Mouse (Mus musculus) midbrain, embryonic 14.5 days (tissue): ENCODE results near the gene Tuba3a. TPM values are rescaled to one million over a fixed set of nuclear protein-coding genes. Genes with fewer than 3 reads are reported as not detected.
"Not testable (repeated sequence)": the region's sequence is repeated elsewhere in the genome, so short reads cannot be mapped to it uniquely, and the experiment has no call there.

Experiments
- ATAC-seq: fragments of 200-750 bp; cut with Nextera tagmentation; 2 replicates; pipeline ENCODE4 v1.8.0; 2017; ENCODE audit warnings: moderate number of reproducible peaks, moderate library complexity; ENCODE audit not compliant: low FRiP score, low TSS enrichment
- DNase-seq: peaks from one replicate; pipeline ENCODE4 v3.0.0-alpha.2; 2015
- H3K27ac ChIP-seq: fragments of 300-500 bp; sonication (generic); replicated peaks from 2 replicates; pipeline ENCODE4 v1.5.1; 2014; ENCODE audit warnings: mild to moderate bottlenecking, low read depth, low read length, moderate library complexity
- H3K27me3 ChIP-seq: fragments of 300-500 bp; sonication (generic); 2 replicates; pipeline ENCODE4 v1.6.1; 2014; ENCODE audit warnings: low read length, control low read depth, mixed read lengths; ENCODE audit not compliant: control insufficient read depth, insufficient read depth
- H3K36me3 ChIP-seq: fragments of 300-500 bp; sonication (generic); 2 replicates; pipeline ENCODE4 v1.6.1; 2014; ENCODE audit warnings: low read length, control low read depth; ENCODE audit not compliant: control insufficient read depth, insufficient read depth
- H3K4me1 ChIP-seq: fragments of 300-500 bp; sonication (generic); 2 replicates; pipeline ENCODE4 v1.6.1; 2014; ENCODE audit warnings: mild to moderate bottlenecking, antibody characterized with exemption, low read length, control low read depth; ENCODE audit not compliant: control insufficient read depth, insufficient read depth
- H3K4me2 ChIP-seq: fragments of 300-500 bp; sonication (generic); 2 replicates; pipeline ENCODE4 v1.6.1; 2014; ENCODE audit warnings: mild to moderate bottlenecking, low read length, moderate library complexity
- H3K4me3 ChIP-seq: fragments of 300-500 bp; sonication (generic); replicated peaks from 2 replicates; pipeline ENCODE4 v1.5.1; 2014; ENCODE audit warnings: low read depth, low read length
- H3K9ac ChIP-seq: fragments of 300-500 bp; sonication (generic); replicated peaks from 2 replicates; pipeline ENCODE4 v1.6.1; 2014; ENCODE audit warnings: mild to moderate bottlenecking, low read length, moderate library complexity
- H3K9me3 ChIP-seq: fragments of 300-500 bp; sonication (generic); 2 replicates; pipeline ENCODE4 v1.6.1; 2016; ENCODE audit warnings: low read length, control low read depth, mixed read lengths; ENCODE audit not compliant: control insufficient read depth
- WGBS: fragments of 180-500 bp; shearing (Covaris S2); extraction: QIAGEN DNeasy Blood & Tissue Kit; methylation state at CpG from one replicate; pipeline ENCODE4 v1.1.7; 2014; 5-methylcytosine and 5-hydroxymethylcytosine counted together
- polyA plus RNA-seq: library from polyadenylated mRNA; unstranded; fragments of >200 nt; fragmentation: Nextera tagmentation; extraction: Ambion mirVana; gene quantifications from 2 replicates; pipeline ENCODE4 v1.2.1, GENCODE M21; 2014

Tuba3a gene
- polyA plus RNA-seq, 1 experiment from 2014 or later = not detected

DNA sequence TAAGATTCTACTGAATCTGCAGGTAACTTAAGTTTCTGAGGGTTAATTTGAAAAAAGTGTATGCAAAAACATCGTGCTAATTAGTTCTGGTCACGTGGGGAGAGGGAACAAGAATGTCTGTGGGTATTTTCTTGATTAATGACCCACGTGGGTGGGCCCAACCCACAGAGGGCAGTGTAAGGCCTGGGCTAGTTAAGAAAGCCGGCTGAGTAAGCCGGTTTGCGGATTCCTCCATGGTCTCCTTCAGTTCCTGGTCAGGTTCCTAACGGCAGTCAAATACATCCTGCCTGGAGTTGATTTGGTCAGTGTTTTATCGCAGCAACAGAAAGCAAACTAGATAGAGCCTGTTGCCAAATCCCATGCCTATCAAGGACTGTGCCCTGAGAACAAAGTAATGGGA is 1.6 kb downstream of the Tuba3a start:
- H3K4me1 ChIP-seq = no peaks in the 10 kb centered on the region
- H3K4me3 ChIP-seq = no peak overlapping the region
- H3K36me3 ChIP-seq = no peaks in the 10 kb centered on the region
- no peak overlapping the region for H3K9ac ChIP-seq
- no peak overlapping the region for H3K4me2 ChIP-seq
- no peaks in the 10 kb centered on the region for H3K9me3 ChIP-seq
- ATAC-seq = no peak
- H3K27ac ChIP-seq = no peak overlapping the region
- 72% methylated on average over 8 of the region's 8 CpGs for WGBS
- no peaks in the 10 kb centered on the region for H3K27me3 ChIP-seq
- no peak for DNase-seq

- not testable (repeated sequence) for H3K27me3 ChIP-seq, ATAC-seq, H3K4me2 ChIP-seq, H3K4me3 ChIP-seq, DNase-seq, H3K4me1 ChIP-seq, H3K9ac ChIP-seq, H3K36me3 ChIP-seq, H3K9me3 ChIP-seq, H3K27ac ChIP-seq
- 92% methylated on average over 13 of the region's 13 CpGs for WGBS
Measured at GRCm38 (mm10) chr6:125282721-125283120, 3.1 kb downstream of the Tuba3a start.

- 67% methylated on average over 8 of the region's 8 CpGs for WGBS
- ATAC-seq = no peak
Measured at GRCm38 (mm10) chr6:125279729-125280128, 6.1 kb downstream of the Tuba3a start.

DNA sequence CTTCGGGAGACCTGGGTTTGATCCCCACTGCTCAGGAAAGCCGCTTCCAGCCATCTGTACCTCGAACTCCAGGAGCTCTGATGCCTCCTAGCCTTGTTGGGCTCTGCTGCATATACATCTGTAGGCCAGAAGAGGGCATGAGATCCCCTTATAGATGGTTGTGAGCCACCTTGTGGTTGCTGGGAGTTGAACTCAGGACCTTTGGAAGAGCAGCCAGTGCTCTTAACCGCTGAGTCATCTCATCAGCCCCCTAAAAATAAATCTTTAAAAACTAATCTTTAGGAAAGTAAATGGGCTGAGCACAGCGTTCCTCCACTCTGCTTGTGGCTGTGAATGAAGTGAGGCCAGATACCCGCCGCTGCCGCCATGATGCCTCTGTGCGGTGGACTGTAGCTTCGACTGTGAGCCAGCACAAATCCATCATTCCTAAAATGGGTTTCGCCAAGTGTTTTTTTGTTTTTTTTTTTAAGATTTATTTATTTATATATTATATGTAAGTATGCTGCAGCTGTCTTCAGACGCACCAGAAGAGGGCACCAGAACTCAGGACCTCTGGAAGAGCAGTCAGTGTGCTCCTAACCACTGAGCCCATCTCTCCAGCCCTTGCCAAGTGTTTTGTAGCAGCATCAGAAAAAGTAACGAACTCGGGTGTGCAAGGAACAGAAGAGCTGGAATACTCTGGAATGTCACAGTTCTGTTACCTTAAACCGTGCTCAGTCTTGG is 10.8 kb downstream of the Tuba3a start:
- H3K9me3 ChIP-seq = no peaks in the 10 kb centered on the region
- ATAC-seq (no peak), DNase-seq (peak; percentile 65)
- H3K4me1 ChIP-seq = no peaks in the 10 kb centered on the region
- no peaks in the 10 kb centered on the region for H3K36me3 ChIP-seq
- 66% methylated on average over 15 of the region's 15 CpGs for WGBS
- H3K27ac ChIP-seq = no peak overlapping the region
- no peak overlapping the region for H3K4me3 ChIP-seq
- no peak overlapping the region for H3K9ac ChIP-seq
- no peak overlapping the region for H3K4me2 ChIP-seq
- H3K27me3 ChIP-seq = no peaks in the 10 kb centered on the region

More at GRCm38 (mm10) chr6:125279729-125280128, 6.1 kb downstream of the Tuba3a start:
- no peaks in the 10 kb centered on the region for H3K9me3 ChIP-seq
- no peak for DNase-seq
- H3K9ac ChIP-seq = no peak overlapping the region
- H3K36me3 ChIP-seq = no peaks in the 10 kb centered on the region
- no peak overlapping the region for H3K27ac ChIP-seq
- H3K4me3 ChIP-seq = no peak overlapping the region
- H3K4me1 ChIP-seq = no peaks in the 10 kb centered on the region
- no peak overlapping the region for H3K4me2 ChIP-seq
- no peaks in the 10 kb centered on the region for H3K27me3 ChIP-seq

DNA sequence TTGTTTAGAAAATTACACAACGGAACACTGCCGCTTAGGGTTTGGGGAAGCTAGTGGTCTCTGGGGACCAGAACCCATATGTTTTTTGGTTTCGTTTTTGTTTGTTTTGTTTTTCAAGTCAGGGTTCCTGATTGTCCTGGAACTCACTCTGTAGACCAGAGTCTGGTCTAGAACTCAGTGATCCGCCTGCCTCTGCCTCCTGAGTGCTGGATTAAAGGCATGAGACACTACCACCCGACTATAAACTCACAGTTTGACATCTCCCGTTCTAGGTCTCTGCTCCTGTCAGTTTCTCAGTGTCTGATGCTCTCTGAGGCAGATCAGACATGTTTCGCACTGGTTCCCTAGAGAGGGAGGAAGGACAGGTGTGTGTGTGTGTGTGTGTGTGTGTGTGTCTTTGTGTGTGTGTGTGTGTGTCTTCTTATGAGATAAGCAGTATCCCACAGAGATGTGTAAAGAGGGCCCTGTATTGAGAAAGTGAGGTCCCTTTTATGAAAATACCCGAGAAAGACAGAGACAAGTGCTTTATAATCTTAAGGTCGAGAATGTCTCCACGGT is 13.5 kb downstream of the Tuba3a start:
- no peaks in the 10 kb centered on the region for H3K4me1 ChIP-seq
- DNase-seq = no peak
- no peak overlapping the region for H3K9ac ChIP-seq
- no peaks in the 10 kb centered on the region for H3K36me3 ChIP-seq
- H3K4me3 ChIP-seq = no peak overlapping the region
- ATAC-seq = no peak
- H3K27ac ChIP-seq = no peak overlapping the region
- no peaks in the 10 kb centered on the region for H3K27me3 ChIP-seq
- 78% methylated on average over 10 of the region's 10 CpGs for WGBS
- no peak overlapping the region for H3K4me2 ChIP-seq
- no peaks in the 10 kb centered on the region for H3K9me3 ChIP-seq

GRCm38 (mm10) chr6:125271455-125272227 is 14.2 kb downstream of the Tuba3a start:
- H3K4me3 ChIP-seq = no peak overlapping the region
- DNase-seq (peak; percentile 94), ATAC-seq (peak; percentile 74)
- 0 out of 2 replicates have a peak overlapping the region, but pooled peaks have one; percentile 26 for H3K9ac ChIP-seq
- H3K9me3 ChIP-seq = no peaks in the 10 kb centered on the region
- H3K27ac ChIP-seq = no peak overlapping the region
- H3K27me3 ChIP-seq = no peaks in the 10 kb centered on the region
- peak overlapping the region; percentile 43 for H3K4me2 ChIP-seq
- no peaks in the 10 kb centered on the region for H3K36me3 ChIP-seq
- WGBS = 18% methylated on average over 17 of the region's 17 CpGs
- H3K4me1 ChIP-seq = no peaks in the 10 kb centered on the region

DNA sequence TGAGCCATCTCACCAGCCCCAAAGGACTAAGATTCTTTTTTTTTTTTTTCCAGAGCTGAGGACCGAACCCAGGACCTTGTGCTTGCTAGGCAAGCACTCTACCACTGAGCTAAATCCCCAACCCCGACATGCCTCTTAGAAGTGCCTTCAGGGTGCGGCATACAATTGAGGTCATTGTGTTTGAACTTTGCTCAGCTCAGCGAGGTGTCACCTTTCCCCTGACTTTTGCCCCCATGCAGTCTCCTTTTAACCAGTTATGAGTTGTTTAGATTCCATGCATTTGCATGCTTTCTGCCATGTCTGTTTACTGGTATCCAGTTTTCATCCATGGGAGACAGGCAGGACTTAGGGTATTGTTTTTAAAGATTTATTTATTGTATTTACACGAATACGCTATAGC is 17.0 kb downstream of the Tuba3a start:
- no peak overlapping the region for H3K27ac ChIP-seq
- no peak for DNase-seq
- H3K9ac ChIP-seq = no peak overlapping the region
- H3K4me2 ChIP-seq = no peak overlapping the region
- no peaks in the 10 kb centered on the region for H3K36me3 ChIP-seq
- no peak for ATAC-seq
- 43% methylated on average over 6 of the region's 6 CpGs for whole genome bisulfite sequencing
- no peak overlapping the region for H3K4me3 ChIP-seq
- H3K9me3 ChIP-seq = no peaks in the 10 kb centered on the region
- H3K4me1 ChIP-seq = no peaks in the 10 kb centered on the region
- H3K27me3 ChIP-seq = no peaks in the 10 kb centered on the region

GRCm38 (mm10) chr6:125267469-125267868 is 18.4 kb downstream of the Tuba3a start:
- no peak for ATAC-seq
- H3K9me3 ChIP-seq = no peaks in the 10 kb centered on the region
- 89% methylated on average over 3 of the region's 3 CpGs for WGBS
- H3K9ac ChIP-seq = no peak overlapping the region
- H3K4me3 ChIP-seq = no peak overlapping the region
- no peaks in the 10 kb centered on the region for H3K4me1 ChIP-seq
- no peaks in the 10 kb centered on the region for H3K27me3 ChIP-seq
- DNase-seq = no peak
- H3K4me2 ChIP-seq = no peak overlapping the region
- H3K36me3 ChIP-seq = no peaks in the 10 kb centered on the region
- no peak overlapping the region for H3K27ac ChIP-seq
